Mouse (Mus musculus) regulatory T cell (primary cell): ENCODE measurements around the gene Arl9.
"Not testable (repeated sequence)": the region's sequence is repeated elsewhere in the genome, so short reads cannot be mapped to it uniquely, and the experiment has no call there.

Experiments used
- in situ Hi-C: fragments of 300-600 bp; cut with MboI, MseI; formaldehyde crosslinking; loops from one replicate; pipeline ENCODE4 v1.15.1; 2025; ENCODE audit warnings: high pct_unique_total_duplicates

The Arl9 gene

DNA sequence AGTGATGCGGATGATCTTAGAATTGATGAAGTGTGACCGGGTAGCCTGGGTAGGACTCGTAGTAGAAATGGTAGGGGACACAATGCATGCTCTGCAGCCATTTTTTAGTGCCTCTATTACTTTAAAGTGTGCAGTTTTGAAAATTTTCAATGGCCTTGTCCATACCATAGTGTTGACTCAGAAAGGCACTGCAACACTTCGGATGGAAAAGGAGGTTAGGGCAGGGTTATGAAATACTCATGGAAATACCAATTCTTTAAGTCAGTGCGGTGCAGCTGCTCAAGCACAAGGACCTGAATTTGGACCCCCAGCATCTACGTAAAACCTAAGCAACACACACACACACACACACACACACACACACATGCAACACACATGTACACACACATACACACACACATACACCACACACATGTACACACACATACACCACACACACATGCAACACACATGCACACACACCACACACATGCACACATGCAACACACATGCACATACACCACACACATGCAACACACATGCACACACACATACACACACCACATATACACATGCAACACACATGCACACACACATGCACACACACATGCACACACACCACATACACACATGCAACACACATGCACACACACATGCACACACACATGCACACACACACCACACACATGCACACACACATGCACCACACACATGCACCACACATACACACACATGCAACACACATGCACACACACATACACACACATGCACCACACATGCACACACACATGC lies at the start of gene Arl9:
TSS of gene Arl9 (plus strand) at position 5 of the 771 bp plus-strand sequence.
- in situ Hi-C loops, result no loop called here

DNA sequence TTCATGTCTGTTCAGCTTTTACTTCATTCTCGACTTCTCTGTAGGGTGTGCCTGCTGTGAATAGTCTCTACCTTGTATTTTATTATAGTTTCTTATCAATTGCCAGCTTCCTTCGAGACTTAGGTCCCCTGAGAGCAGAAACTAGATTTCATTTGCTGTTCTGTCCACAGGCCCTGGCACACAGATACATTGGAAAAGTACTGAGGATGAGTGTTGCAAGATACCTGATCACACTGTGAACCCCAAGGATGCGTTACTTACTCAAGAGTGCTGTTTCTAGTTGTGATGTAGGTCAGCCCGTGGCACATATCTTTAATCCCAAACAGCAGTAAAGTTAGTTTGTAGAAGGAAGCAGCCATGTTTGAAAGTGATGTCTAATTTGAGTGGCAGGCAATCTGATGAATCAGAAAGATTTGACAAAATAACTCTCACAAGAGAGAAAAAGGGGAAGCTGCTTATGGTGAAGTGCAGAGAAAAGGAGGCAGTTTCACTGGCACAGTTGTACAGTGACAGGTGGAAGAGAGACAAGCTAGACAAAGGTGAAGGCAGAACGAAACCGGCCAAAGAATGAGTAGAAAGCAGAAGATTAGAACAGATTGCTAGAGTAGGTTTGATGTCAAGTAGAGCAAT lies 49.5 kb upstream of the Arl9 start:
- in situ Hi-C loops, result loop anchor here (5.0 kb wide), 1 partner anchor 47 kb away; the partner anchor contains the start of gene Aasdh

DNA sequence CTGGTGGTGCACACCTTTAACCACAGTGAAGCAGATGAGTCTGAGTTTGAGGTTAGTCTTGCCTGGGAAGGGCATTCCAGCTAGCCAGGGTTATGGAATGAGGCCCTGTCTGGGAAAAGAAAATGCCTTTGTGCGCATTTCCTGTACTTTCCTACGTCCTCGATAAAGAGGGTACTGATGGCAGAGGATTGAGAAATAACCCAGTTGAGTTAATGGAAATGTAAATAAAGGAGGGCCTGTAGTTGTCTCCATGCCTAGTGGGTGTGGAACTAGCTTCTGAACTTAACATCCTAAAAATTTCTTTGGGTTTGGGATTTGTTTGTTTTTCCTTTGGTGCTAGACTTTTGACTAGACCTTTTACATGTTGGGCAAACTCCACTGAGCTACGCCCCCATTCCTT lies 48.4 kb upstream of the Arl9 start:
- in situ Hi-C loops, result no loop called here

DNA sequence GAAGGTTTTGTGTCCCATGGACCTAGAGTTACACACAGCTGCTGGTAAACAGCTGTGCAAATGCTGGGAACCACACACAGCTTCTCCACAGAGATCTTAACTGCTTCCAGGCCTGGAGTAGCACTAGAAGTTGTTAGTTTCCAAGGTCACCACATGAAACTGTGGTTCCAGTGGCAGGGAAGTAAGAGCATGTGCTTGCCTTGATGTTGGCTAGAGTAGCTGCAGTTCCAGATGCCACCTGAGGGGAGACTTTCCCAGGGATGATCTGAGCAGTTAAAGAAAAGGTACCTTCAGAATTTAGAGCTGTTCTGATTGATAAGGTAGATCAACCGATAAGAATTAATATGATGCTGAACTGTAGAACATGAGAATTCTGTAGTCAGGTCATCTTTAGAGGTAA lies 45.9 kb upstream of the Arl9 start:
- in situ Hi-C loops, result no loop called here

DNA sequence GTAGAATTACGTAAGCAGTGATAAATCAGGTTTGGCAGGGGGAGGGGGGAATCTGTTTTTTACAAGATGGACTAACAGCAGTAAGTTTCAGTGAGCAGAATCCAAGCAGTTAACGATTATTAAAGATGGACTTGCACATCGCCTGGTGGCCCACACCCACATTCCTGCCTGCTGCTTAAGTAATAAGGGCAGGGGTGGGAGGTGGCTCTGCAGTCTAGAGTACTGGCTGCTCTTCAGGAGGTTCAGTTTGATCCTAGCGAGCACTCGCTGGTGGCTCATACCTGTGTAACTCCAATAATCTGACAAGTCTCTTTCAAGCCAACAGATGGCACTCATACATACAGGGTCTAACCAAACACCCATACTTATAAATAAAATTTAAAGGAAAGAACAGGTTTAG lies 44.3 kb upstream of the Arl9 start:
- in situ Hi-C loops, result no loop called here

DNA sequence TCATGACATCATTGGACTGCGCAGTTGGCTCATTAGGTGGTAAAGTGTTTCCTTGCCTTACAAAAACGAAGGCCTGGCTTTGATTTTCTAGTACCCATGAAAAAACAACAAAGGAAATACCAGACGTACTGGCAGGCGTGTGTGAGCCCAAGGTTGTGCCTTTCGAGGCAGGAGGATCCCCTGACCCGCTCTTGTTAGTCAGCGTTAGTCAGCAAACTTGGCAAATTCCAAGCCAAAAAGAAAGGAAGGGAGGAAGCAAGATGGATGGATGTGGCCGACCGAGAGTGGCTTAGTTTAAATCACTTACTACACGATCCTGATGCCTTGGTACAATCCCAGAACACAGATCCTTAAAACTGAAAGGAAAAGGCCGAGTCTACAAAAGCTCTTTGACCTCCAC lies 41.3 kb upstream of the Arl9 start:
- in situ Hi-C loops, result no loop called here

DNA sequence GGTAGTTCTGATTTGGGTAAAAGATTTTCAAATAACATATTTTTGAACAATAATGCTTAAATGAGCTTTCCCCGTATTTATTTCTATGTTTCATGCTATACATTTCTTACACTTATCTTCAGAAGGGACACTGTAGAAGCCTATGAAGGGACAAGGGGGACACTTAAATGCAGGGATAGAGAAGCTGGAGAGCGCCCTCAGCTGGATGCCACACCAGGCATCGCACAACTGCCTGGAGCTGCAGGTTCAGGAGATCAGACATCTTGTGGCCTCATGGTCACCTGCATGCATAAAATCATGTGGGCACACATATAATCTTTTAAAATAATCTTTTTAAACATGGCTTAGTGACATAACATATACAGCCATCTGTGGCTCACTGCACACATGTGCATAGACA lies 39.2 kb upstream of the Arl9 start:
- in situ Hi-C loops, result no loop called here

DNA sequence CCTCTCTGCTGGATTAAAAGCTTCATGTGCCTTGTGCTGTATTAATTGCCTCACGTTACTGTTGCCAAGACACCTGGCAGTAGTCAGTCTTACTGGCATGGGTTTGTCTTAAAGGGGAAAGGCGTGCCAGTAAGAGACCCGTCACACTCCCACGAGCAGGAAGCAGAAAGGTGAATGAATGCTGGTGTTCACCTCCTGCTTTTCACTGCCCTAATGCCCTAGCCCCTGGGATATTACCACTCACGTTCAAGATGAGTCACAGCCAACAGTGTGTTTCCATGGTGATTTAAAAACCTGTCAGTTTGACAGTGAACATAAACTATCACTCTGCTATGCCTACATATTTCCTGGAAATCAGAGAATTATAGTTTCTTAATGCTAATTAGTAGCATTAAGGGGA lies 34.6 kb upstream of the Arl9 start:
- in situ Hi-C loops, result no loop called here

DNA sequence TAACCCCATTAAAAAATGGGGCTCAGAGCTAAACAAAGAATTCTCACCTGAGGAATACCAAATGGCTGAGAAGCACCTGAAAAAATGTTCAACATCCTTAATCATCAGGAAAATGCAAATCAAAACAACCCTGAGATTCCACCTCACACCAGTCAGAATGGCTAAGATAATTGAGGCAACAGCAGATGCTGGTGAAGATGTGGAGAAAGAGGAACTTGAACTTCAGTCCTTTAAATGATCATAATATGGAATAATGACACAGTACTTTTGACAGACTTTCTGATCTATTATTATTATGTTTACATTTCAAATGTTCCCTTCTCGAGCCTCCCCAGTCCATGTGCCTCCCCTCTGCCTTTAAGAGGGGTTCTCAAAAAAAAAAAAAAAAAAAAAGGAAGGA lies 32.7 kb upstream of the Arl9 start:
- in situ Hi-C loops, result not testable (repeated sequence)

DNA sequence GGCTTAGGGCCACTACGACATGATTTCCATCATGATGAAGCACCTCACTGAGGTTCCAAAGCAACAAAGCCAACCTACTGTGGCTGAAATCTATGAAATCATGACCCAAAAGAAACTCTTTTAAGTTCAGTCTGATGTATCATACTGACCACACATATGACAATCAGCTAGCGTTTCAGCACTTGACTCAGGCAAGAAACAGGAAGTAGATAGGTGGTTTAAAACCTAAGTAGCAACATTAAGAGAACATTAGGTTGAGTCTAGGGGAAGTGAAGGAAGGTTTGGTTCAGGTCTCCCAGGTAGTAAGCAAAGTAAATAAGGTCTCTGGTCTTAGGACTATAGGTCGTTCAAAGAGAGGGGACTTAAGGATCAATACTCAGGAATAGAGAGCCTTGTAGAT lies 30.4 kb upstream of the Arl9 start:
- in situ Hi-C loops, result no loop called here

DNA sequence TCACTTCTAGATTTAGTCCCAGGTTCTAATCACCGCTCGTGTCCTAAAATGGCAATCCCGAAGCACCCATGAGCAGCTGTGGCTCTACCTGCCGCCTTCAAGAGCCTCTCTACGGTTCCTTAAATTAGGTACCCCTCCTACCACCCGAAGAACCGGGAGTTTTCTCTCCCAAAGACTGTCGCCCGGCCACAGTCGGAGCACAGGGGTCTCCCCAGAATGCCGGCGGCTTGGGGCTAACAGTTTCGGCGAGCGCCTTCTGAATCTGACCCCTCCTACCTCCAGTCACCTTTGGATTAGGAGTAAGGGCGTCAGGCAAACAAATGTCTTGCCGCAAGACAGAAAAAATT lies 29.7 kb upstream of the Arl9 start:
- in situ Hi-C loops, result no loop called here

DNA sequence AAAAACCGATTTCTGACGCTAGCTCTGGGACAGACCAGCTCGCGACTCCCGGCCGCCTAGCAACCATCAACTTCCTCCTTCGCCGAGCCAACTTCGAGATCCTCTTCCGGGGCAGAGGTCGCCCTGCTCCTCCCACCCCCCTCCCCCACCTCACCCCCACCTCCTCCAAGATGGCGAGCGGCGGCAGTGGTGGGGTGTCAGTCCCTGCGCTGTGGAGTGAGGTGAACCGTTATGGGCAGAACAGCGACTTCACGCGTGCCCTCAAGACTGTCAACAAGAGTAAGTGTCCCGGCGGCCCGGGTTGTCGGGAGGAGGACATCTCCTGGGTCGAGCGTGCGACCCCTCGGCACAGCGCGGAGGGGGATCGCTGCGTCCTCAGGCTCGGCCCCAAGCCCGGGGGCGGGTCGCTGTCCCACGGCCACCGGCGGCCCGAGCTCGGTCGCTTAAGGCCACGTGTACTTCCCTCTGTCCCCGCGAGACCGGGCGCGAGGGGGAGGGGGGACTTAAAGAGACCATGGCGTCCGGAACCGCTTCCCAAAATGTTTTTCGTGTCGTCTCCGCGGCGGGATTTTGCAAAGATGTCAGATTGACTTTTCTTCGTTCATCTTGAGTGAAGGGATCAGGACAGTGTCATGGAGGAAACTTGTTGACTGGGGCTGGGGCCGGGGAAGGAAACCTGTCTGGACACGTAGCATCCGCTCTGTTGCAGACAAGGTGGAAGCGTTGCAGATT lies 29.1 kb upstream of the Arl9 start, which contains the start of gene Srp72:
TSS of gene Srp72 (plus strand) at position 130 of the 732 bp plus-strand sequence.
- in situ Hi-C loops, result loop anchor here (5.0 kb wide), 1 partner anchor 343 kb away; no protein-coding TSS in a partner anchor

DNA sequence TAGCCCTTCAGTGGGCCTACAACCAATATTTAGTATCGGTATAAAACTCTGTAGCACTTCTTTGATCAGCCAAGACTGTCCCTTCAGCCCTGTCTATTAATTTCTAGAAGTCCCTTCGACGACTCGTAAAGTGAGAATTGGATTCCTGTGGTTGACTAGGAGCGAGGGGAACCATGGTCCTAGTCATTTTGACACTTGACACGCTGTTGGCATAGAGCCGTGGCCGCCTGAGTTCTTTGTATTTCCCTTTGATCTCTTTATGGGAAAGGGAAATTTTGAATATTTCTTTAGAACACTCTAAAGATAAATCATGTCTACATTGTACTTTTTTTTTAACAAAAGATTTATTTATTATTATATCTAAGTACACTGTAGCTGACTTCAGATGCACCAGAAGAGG lies 28.1 kb upstream of the Arl9 start:
- in situ Hi-C loops, result loop anchor here (5.0 kb wide), 1 partner anchor 342 kb away; no protein-coding TSS in a partner anchor

DNA sequence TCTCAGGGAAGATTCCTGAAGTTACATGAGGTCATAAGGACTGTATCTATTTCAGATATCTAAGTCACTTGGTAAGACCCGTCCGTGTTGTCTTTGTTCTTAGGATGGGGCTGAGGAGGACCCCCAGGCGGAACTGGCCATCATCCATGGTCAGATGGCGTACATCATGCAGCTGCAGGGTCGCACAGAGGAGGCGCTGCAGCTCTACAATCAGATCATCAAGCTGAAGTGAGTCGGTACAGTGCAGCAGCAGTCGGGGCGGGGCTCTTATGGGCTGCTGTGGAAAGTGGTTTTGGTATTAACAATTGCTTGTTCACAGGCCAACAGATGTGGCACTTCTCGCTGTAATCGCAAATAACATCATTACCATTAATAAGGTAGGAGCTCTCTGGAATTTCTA lies 19.8 kb upstream of the Arl9 start:
- in situ Hi-C loops, result no loop called here

DNA sequence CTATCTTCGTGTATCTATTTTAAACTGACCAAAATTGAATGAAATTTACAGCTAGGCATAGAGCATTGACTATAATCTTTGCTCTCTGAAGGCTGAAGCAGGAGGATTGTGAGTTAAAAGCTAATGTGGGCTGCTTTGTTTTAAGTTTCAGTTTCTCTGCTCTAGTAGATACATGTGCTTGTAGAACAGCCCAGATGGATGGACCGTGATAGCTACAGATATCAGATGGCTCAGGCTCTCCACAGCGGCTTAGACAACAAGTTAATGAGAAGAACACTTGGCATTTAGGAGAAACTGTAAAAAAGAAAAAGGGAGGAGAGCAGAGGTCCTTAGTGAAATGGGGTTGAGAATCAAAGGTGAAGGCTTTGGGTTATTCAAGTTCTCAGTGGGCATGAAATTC lies 13.1 kb upstream of the Arl9 start:
- in situ Hi-C loops, result no loop called here

DNA sequence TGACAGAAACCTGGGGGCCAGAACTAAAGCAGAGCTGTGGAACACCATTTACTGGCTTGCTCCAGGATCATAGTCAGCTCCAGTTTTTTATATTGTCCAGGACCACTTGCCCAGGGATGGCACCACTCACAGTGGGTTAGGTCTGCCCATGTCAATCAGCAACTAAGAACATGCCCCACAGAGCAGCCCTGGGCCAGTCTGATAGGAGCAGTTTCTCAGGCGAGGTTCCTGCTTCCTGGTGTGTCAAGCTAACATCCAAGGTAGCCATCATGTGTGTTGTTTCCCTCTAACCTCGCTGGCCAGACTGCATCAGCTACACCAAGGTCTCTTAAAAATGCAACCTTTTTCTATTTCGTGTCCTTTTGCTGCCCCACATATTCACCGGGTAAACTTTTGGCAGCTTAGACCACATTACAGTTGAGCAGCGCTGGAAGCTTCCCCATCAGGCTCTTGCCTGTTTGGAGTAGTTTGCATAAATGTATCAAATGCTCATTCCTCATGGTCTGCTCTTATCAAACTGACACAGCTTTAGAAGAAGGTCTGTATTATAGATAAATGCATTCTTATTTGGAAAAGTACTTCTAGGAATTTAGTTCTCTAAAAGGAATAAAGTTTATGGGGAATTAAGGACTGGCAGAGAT lies 10.6 kb upstream of the Arl9 start:
- in situ Hi-C loops, result no loop called here

DNA sequence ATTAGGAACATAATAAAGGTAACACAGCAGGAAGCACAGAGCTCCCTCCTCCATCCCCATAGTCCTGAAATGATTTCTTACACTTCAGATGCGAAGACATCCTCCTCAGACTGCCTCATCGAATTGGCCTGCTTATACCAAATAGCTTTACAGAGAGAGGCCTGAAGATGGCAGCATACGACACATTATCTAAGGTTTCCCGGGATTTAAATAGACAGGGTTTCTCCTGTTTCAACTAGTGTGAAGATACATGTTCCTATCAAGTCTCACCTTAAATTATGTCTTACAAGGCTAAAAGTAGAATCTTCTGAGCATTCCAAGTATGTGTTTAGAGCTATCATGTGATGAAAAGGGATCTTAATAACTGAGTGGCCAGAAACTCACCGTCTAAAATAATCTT lies 5.4 kb upstream of the Arl9 start:
- in situ Hi-C loops, result no loop called here

DNA sequence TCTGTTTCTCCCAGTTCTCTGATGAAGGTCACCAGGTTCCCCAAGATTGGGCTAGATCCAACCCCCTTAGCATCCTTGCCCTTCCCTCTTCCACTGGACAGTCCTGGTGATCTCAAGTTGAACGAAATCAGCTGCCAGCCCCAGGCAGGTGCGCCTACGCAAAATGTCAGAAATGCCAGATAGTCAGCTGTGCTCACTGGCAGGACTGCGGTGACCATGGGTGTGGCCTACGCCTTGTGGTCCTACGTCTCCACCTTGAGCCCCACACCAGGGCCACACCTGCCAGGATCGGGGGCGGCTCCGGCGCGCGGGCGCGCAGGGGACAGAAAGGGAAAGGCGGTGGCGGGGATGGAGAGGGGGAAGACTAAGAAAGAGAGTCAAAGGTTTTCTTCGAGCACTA lies 2.7 kb upstream of the Arl9 start:
- in situ Hi-C loops, result no loop called here

DNA sequence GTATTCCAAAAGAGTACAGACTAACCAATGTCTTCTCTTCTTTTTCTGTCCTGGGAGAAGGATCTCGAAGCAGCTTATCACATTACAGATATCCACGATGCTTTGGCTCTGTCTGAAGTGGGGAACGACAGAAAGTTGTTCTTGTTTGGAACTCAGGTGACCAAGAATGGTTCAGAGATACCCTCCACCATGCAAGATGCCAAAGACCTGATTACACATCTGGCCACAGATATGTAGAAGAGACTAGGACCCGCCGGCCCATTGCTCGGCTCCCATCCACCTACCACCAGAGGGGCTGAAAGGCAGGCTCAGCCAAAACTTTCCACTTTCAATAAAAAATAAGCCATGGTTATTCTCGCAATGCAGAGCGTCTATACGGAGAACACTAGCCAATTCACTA lies 6.5 kb downstream of the Arl9 start:
- in situ Hi-C loops, result no loop called here

DNA sequence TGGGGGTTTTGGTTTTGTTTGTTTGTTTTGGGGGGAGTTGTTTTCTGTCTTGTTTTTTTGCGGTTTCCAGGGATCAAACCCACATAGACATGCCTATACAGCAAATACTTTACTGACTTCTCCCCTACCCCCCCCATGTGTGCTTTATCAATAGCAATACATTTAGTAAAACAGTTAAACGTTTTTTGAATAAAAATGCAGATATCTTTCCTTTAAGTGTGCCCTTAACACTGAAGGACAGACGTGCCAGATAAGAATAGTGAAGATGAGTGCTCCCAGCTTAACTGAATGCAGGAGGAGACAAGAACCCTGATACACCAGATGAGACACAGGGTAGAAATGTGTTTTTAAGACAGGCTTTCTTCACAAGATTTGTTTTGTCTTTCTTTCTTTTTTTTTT lies 7.2 kb downstream of the Arl9 start:
- in situ Hi-C loops, result no loop called here

DNA sequence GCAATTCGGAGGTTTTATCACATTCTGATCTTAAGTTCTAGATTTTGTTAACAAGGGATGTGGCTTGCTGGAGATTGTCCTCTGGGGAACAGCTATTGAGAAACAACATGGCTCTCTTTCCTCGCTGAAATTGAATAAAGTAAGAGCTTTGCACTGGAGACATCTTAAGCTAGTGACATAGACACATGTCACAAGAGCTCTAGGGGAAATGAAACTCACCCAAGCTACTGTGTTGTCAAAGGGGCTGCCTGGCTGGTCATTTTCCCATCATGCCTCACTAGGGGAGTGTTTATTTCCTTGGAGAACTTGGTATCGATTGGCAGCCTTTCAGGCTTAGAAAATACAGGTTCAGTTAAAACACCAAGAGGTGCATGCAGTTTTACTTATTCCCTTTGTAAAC lies 9.3 kb downstream of the Arl9 start:
- in situ Hi-C loops, result no loop called here
